ENCODE assay signal across 9 mouse cellular contexts in the genomic region with DNA sequence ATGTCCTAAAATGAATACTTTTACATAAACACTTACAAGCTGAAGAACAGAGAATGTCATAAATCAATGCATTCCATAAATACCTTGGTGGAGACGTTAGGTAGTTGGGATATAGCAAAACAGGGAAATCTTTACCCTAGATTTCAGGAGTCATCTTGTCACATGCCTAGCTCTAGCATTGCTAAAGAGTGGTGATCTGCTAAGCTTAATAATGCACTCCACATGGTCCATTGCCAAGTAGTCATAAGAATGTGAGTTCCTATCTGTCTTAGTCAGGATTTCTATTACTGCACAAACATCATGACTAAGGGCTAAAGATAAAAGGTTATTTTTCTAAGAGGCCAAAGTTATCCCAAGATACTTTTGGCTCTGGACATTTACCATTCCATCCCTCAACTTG. TPM values are rescaled to one million over a fixed set of nuclear protein-coding genes. Genes with fewer than 3 reads are reported as not detected.
"Had no signal": no experiment of that assay in that cellular context is flagged by ENCODE, and none has a peak within 500 bp of the region (broad histone marks: within the 10 kb centered on the region; RNA-seq: fewer than 3 reads in every experiment).

No protein-coding gene starts in this region.

- DNase-seq: lung, adult 2 months; lung, postnatal 36 days; right cerebral cortex, postnatal 14 days; thymus, postnatal 4 days had no signal

RNA-seq across cellular contexts. Expression of a gene that starts 34.4 kb away (rescaled TPM):
- total RNA-seq: layer of hippocampus, postnatal 25 days; left cerebral cortex, adult 2 months; left cerebral cortex, postnatal 14 days; megakaryocyte progenitor cell, adult 5-6 weeks; midbrain, postnatal 0 days had no signal
